Mouse (Mus musculus): ENCODE measurements around the gene Piezo1.

The Piezo1 gene

GRCm38 (mm10) chr8:122497016-122497734 lies 54.0 kb downstream of the Piezo1 start:
- DNase-seq (ENCODE audit: low read depth): no peak

- no peak for DNase-seq (ENCODE audit: low read depth)
Measured at GRCm38 (mm10) chr8:122488387-122488786, 62.7 kb downstream of the Piezo1 start.

- DNase-seq (ENCODE audit: low read depth): no peak
Measured at GRCm38 (mm10) chr8:122484831-122485230, 66.3 kb downstream of the Piezo1 start.

- DNase-seq (ENCODE audit: low read depth): peak; percentile 41
Measured at GRCm38 (mm10) chr8:122483877-122484276, 67.3 kb downstream of the Piezo1 start.

- DNase-seq (ENCODE audit: low read depth): no peak
Measured at GRCm38 (mm10) chr8:122482448-122482847, 68.7 kb downstream of the Piezo1 start.

GRCm38 (mm10) chr8:122475580-122476320 lies 75.4 kb downstream of the Piezo1 start, which contains the start of the genes Rnf166 and Ctu2:
Gene Rnf166, minus strand, starts transcription at chr8:122476064.
Gene Ctu2, plus strand, starts transcription at chr8:122476143.
- DNase-seq (ENCODE audit: low read depth): peak; percentile 94

GRCm38 (mm10) chr8:122474951-122475560 lies 76.1 kb downstream of the Piezo1 start:
- peak; percentile 67 for DNase-seq (ENCODE audit: low read depth)

GRCm38 (mm10) chr8:122473911-122474421 lies 77.2 kb downstream of the Piezo1 start:
- peak; percentile 73 for DNase-seq (ENCODE audit: low read depth)

- DNase-seq (ENCODE audit: low read depth): no peak
Measured at GRCm38 (mm10) chr8:122470691-122471090, 80.4 kb downstream of the Piezo1 start.

- DNase-seq (ENCODE audit: low read depth): no peak
Measured at GRCm38 (mm10) chr8:122469965-122470364, 81.2 kb downstream of the Piezo1 start.

GRCm38 (mm10) chr8:122469407-122469806 lies 81.7 kb downstream of the Piezo1 start:
- no peak for DNase-seq (ENCODE audit: low read depth)

- DNase-seq (ENCODE audit: low read depth): no peak
Measured at GRCm38 (mm10) chr8:122467816-122468215, 83.3 kb downstream of the Piezo1 start.

GRCm38 (mm10) chr8:122464985-122465384 lies 86.1 kb downstream of the Piezo1 start:
- no peak for DNase-seq (ENCODE audit: low read depth)

GRCm38 (mm10) chr8:122463651-122464640 lies 87.2 kb downstream of the Piezo1 start:
- DNase-seq (ENCODE audit: low read depth): peak; percentile 75

- DNase-seq (ENCODE audit: low read depth): no peak
Measured at GRCm38 (mm10) chr8:122462510-122462909, 88.6 kb downstream of the Piezo1 start.

- DNase-seq (ENCODE audit: low read depth): peak; percentile 65
Measured at GRCm38 (mm10) chr8:122461473-122462148, 89.5 kb downstream of the Piezo1 start.

GRCm38 (mm10) chr8:122460524-122461472 lies 90.3 kb downstream of the Piezo1 start, which contains the start of gene Snai3:
Gene Snai3, minus strand, starts transcription at chr8:122460733.
- peak; percentile 83 for DNase-seq (ENCODE audit: low read depth)

- peak; percentile 69 for DNase-seq (ENCODE audit: low read depth)
Measured at GRCm38 (mm10) chr8:122459990-122460389, 91.1 kb downstream of the Piezo1 start.

- peak; percentile 73 for DNase-seq (ENCODE audit: low read depth)
Measured at GRCm38 (mm10) chr8:122459218-122459900, 91.8 kb downstream of the Piezo1 start.
